Mouse (Mus musculus) forebrain, embryonic 13.5 days (tissue): ENCODE measurements around the gene Trpm3. TPM values are rescaled to one million over a fixed set of nuclear protein-coding genes. Genes with fewer than 3 reads are reported as not detected.

Experiments
- ATAC-seq: fragments of 200-750 bp; cut with Nextera tagmentation; 2 replicates; pipeline ENCODE4 v1.8.0; 2017
- H3K27ac ChIP-seq: fragments of 300-500 bp; sonication (generic); 2 replicates; pipeline ENCODE4 v1.5.1; 2015; ENCODE audit warnings: inconsistent platforms, mild to moderate bottlenecking, moderate library complexity
- H3K27me3 ChIP-seq: fragments of 300-500 bp; sonication (generic); 2 replicates; pipeline ENCODE4 v1.6.1; 2015; ENCODE audit warnings: mild to moderate bottlenecking, inconsistent platforms
- H3K36me3 ChIP-seq: fragments of 300-500 bp; sonication (generic); 2 replicates; pipeline ENCODE4 v1.6.1; 2015; ENCODE audit warnings: mild to moderate bottlenecking, inconsistent platforms; ENCODE audit not compliant: poor library complexity, severe bottlenecking
- H3K4me1 ChIP-seq: fragments of 300-500 bp; sonication (generic); 2 replicates; pipeline ENCODE4 v1.6.1; 2015; ENCODE audit warnings: inconsistent platforms
- H3K4me2 ChIP-seq: fragments of 300-500 bp; sonication (generic); 2 replicates; pipeline ENCODE4 v1.6.1; 2015; ENCODE audit warnings: inconsistent platforms, mild to moderate bottlenecking, moderate library complexity
- H3K4me3 ChIP-seq: fragments of 300-500 bp; sonication (generic); 2 replicates; pipeline ENCODE4 v1.5.1; 2015; ENCODE audit warnings: mild to moderate bottlenecking, inconsistent platforms
- H3K9ac ChIP-seq: fragments of 300-500 bp; sonication (generic); 2 replicates; pipeline ENCODE4 v1.6.1; 2015; ENCODE audit warnings: mild to moderate bottlenecking, inconsistent platforms
- H3K9me3 ChIP-seq: fragments of 300-500 bp; sonication (generic); replicated peaks from 2 replicates; pipeline ENCODE4 v1.6.1; 2016; ENCODE audit warnings: inconsistent platforms
- WGBS: fragments of 180-500 bp; shearing (Covaris S2); methylation state at CpG from one replicate; pipeline ENCODE4 v1.1.7; 2015; 5-methylcytosine and 5-hydroxymethylcytosine counted together
- polyA plus RNA-seq: library from polyadenylated mRNA; unstranded; fragments of >200 nt; fragmentation: Nextera tagmentation; extraction: Ambion mirVana; gene quantifications from 2 replicates; pipeline ENCODE4 v1.2.1, GENCODE M21; 2015

Gene Trpm3
- polyA plus RNA-seq, 1 experiment from 2014 or later, result 11.8 TPM

DNA sequence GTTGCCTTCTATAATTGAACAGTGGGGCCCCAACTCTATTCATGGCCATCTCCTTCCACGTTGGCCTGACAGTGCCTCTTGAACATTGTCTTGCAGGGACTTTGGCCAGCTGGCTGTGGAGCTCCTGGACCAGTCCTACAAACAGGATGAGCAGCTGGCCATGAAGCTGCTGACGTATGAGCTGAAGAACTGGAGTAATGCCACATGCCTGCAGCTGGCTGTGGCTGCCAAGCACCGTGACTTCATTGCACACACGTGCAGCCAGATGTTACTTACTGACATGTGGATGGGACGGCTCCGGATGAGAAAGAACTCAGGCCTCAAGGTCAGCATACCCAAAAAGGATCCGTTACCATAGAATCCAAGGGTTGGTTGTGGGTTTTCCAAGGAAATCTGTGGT is 763.0 kb downstream of the Trpm3 start:
- no peaks in the 10 kb centered on the region for H3K27me3 ChIP-seq
- H3K36me3 ChIP-seq, result no peaks in the 10 kb centered on the region
- H3K9me3 ChIP-seq, result no peaks in the 10 kb centered on the region
- H3K4me3 ChIP-seq, result no peak overlapping the region
- no peak overlapping the region for H3K4me2 ChIP-seq
- whole genome bisulfite sequencing, result 95% methylated on average over 7 of the region's 7 CpGs
- H3K27ac ChIP-seq, result no peak overlapping the region
- H3K4me1 ChIP-seq, result peaks cover 7% of the 10 kb centered on the region
- ATAC-seq, result no peak
- H3K9ac ChIP-seq, result no peak overlapping the region

DNA sequence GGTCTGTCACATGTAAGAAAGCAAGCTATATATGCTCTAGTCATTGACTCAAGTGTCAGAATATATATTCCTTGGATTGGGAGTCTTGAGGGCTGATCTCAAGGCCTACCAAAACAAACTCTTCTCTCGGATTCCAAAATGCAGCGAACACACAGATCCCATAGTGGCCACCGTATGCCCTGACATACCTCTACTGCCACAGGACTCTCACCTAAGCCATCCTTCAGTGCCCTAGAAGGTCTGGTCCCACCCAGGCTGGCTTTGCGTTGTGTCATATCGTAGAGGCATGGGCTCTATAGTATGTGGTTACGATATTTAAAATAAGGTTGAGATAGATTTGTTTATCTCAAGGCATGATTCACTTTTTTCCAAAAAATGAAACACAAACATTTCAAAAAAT is 763.5 kb downstream of the Trpm3 start:
- WGBS, result 95% methylated on average over 6 of the region's 6 CpGs

DNA sequence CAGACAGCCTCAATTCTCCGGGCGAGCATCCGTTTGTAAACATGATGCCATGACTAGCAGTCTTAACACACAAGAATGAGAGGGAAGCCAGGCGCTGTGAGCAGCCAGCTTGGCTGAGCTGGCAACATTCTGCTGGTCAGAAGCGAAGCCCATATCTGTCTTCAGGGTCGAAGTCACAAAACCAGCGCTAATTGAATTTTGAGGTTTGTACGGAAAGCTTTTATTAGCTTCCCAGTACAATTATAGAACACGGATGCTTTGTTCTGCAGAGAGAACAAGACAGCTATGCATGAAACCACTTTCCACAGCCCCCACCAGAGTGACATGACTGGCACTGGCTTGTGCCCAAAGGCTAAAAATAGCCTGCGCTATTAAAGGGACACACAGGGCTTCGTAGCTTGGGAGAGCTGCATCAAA is 766.2 kb downstream of the Trpm3 start:
- Histone ChIP-seq H3K9ac (no peak overlapping the region), H3K4me3 (no peak overlapping the region), H3K36me3 (no peaks in the 10 kb centered on the region), H3K27me3 (no peaks in the 10 kb centered on the region), H3K4me2 (no peak overlapping the region), H3K9me3 (no peaks in the 10 kb centered on the region), H3K4me1 (peaks cover 7% of the 10 kb centered on the region), H3K27ac (peak overlapping the region; percentile 57; the same call in 1 of the 2 replicates)
- WGBS, result 69% methylated on average over 11 of the region's 11 CpGs
- peak; percentile 67; the same call in 1 of the 2 replicates for ATAC-seq

More for the DNA sequence above, 763.5 kb downstream of the Trpm3 start:
- Histone ChIP-seq H3K9me3 (no peaks in the 10 kb centered on the region), H3K27me3 (no peaks in the 10 kb centered on the region), H3K36me3 (no peaks in the 10 kb centered on the region), H3K27ac (no peak overlapping the region), H3K4me2 (no peak overlapping the region), H3K9ac (no peak overlapping the region), H3K4me3 (no peak overlapping the region), H3K4me1 (peaks cover 7% of the 10 kb centered on the region)
- ATAC-seq, result no peak

DNA sequence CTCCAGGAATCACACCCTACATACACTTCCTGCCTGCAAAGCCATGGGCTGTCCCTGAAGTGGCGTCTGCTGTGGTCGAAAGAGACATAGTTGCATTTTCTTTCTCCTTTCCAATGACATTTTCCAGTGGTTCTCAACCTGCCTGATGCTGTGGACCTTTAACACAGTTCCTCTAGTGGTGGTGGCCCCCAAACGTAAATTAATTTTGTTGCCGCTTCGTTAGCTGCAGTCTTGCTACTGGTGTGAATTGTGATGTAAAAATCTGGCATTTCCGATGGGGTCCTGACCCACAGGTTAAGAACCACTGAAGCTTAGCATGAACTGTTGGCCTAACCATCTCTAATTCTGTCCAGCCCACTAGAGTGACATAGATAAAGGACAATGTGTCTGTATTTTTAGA is 771.8 kb downstream of the Trpm3 start:
- no peak overlapping the region for H3K4me2 ChIP-seq
- H3K36me3 ChIP-seq, result no peaks in the 10 kb centered on the region
- no peak overlapping the region for H3K27ac ChIP-seq
- WGBS, result 80% methylated on average over 6 of the region's 6 CpGs
- no peak overlapping the region for H3K4me3 ChIP-seq
- no peaks in the 10 kb centered on the region for H3K27me3 ChIP-seq
- no peak for ATAC-seq
- H3K9me3 ChIP-seq, result no peaks in the 10 kb centered on the region
- no peak overlapping the region for H3K9ac ChIP-seq
- H3K4me1 ChIP-seq, result no peaks in the 10 kb centered on the region

DNA sequence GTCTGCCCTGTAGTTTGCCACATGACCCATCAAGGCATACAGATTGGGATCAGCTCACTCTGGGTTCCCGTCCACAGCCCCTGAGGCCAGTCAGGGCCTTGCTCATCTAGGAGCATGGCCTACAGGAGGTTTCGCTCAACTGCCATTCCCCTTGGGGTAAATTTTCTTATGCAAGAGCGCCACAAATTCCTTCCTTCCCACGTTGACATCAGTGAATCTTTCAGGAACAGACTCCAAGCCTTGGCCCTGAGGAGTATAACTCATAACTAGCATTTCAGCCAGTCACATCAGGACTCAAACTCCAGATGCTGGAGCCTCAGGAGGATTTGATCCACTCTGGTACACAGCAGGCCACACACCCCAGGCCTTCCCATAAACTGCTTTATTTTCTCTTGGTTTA is 774.1 kb downstream of the Trpm3 start:
- no peak for ATAC-seq
- Histone ChIP-seq H3K9me3 (no peaks in the 10 kb centered on the region), H3K36me3 (no peaks in the 10 kb centered on the region), H3K4me1 (peaks cover 11% of the 10 kb centered on the region), H3K27me3 (no peaks in the 10 kb centered on the region), H3K27ac (no peak overlapping the region), H3K4me3 (no peak overlapping the region), H3K9ac (no peak overlapping the region), H3K4me2 (no peak overlapping the region)
- WGBS, result 89% methylated on average over 4 of the region's 4 CpGs

DNA sequence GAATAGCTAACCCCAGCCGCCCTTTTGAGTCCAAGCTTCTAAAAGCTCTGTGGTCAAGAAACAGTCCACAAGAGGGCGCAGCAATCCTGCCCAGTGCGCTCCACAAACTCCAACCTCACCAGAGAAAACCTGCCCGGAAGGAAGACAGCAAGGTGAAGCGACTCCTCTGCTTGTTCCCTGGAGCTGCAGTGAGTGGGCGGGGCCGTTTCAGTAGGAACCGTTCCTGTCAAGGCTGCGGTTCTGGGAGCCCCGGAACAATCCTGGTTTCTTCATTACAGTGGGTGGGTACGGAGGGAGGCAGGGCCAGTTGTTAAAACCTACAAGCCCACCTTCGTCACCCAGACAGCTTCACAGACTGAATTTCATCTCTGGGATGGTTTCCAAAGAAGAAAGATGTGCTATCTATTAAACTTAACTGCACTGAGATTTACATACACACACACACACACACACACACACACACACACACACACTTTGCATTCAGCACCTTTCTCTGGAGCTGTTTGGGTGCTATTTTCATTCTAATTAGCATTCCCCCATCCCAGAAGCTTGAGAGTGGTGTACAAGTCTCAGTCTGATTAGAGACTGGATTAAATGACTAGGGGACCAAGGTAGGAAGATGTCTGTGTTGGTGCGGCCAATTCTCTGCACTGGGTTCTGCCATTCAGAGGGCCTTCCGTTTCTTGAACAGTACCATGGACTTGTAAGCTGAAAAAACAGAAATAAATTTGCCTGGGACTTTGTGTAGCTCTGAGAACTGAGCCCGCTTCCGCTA is 777.2 kb downstream of the Trpm3 start:
- H3K27me3 ChIP-seq, result no peaks in the 10 kb centered on the region
- peak overlapping the region; percentile 36 for H3K9ac ChIP-seq
- H3K4me2 ChIP-seq, result peak overlapping the region; percentile 65
- no peaks in the 10 kb centered on the region for H3K36me3 ChIP-seq
- ATAC-seq, result peak; percentile 83
- peaks cover 11% of the 10 kb centered on the region for H3K4me1 ChIP-seq
- H3K4me3 ChIP-seq, result peak overlapping the region; percentile 27
- H3K9me3 ChIP-seq, result no peaks in the 10 kb centered on the region
- peak overlapping the region; percentile 40; the same call in 1 of the 2 replicates for H3K27ac ChIP-seq
- 20% methylated on average over 16 of the region's 16 CpGs for WGBS

DNA sequence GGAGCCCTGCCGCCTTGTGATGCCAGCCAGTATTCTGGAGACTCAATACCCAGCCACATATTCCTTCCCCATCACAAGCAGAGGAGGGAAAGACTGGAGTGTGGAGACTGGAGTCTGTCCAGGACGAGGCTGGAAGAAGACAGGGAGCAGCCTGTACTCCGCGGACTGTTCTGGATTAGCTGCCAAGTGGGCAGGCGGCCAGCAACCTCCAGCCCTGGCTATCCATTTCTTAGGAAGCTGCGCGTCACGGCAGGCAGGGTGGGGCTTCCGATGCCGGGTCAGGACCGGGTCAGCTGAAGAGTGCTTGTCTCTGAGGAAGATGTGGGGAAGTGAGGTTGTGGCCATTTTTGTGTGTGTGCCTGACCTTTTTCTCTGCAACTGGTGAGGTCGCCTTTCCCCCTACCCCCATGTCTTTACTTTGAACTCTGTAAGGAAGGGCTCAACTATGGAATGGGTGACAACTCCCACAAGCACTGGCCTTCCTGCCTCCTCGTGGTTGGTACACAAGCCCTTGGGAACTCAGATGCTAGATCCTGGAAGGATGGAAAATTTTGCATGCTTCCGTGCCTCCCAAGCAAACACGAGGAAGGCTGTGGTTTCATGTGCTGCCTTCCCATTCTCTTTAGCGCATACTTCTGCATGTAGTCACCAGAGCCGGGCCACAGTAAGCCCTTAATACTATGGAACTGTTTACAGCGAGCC is 777.9 kb downstream of the Trpm3 start:
- peak overlapping the region; percentile 65 for H3K4me2 ChIP-seq
- 46% methylated on average over 18 of the region's 18 CpGs for WGBS
- H3K36me3 ChIP-seq, result no peaks in the 10 kb centered on the region
- H3K27me3 ChIP-seq, result no peaks in the 10 kb centered on the region
- H3K9ac ChIP-seq, result peak overlapping the region; percentile 22; the same call in 1 of the 2 replicates
- H3K4me3 ChIP-seq, result no peak overlapping the region
- H3K27ac ChIP-seq, result peak overlapping the region; percentile 40; the same call in 1 of the 2 replicates
- no peaks in the 10 kb centered on the region for H3K9me3 ChIP-seq
- H3K4me1 ChIP-seq, result peaks cover 11% of the 10 kb centered on the region
- ATAC-seq, result peak; percentile 89

DNA sequence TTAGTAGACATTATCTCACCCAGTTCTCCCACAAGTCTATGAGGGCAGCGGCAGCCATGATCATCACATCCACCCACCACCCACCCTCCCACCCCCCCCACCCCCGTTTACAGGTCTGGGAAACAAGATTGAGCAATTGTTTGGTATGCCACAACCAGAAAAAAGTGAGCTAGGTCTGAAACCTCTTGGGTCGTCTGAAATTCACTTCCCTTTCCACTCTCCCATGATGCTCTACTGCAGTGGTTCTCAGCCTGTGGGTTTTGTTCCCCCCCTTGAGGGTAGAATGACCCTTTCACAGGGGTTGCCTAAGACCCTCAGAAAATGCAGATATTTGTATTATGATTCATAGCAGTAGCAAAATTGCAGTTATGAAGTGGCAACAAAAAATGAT is 778.5 kb downstream of the Trpm3 start:
- Histone ChIP-seq H3K9me3 (no peaks in the 10 kb centered on the region), H3K4me3 (no peak overlapping the region), H3K36me3 (no peaks in the 10 kb centered on the region), H3K9ac (no peak overlapping the region), H3K27me3 (no peaks in the 10 kb centered on the region), H3K27ac (no peak overlapping the region), H3K4me1 (peaks cover 11% of the 10 kb centered on the region), H3K4me2 (no peak overlapping the region)
- no peak for ATAC-seq
- WGBS, result 87% methylated on average over 3 of the region's 3 CpGs

DNA sequence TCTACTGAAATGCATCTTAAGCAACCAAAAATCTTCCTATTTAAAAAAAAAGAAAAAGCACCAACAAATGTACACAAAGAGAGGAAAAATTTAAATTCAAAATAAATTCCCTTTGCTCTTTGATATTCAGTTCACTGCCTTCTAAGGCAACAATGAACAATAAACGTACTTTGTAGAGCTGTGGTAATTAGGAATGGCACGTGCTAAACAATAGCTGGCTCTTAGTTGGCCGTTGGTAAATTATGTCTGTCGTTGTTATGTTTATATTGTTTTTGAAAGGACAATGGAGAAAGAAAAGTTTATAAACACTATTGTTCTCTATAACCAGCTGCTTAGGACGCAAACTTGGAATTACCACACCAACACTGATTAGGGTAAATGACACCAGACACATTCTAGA is 782.1 kb downstream of the Trpm3 start:
- ATAC-seq, result no peak
- Histone ChIP-seq H3K27me3 (no peaks in the 10 kb centered on the region), H3K9me3 (no peaks in the 10 kb centered on the region), H3K27ac (no peak overlapping the region), H3K4me3 (no peak overlapping the region), H3K4me2 (no peak overlapping the region), H3K9ac (no peak overlapping the region), H3K36me3 (no peaks in the 10 kb centered on the region), H3K4me1 (peaks cover 10% of the 10 kb centered on the region)
- 47% methylated on average over 5 of the region's 5 CpGs for WGBS

DNA sequence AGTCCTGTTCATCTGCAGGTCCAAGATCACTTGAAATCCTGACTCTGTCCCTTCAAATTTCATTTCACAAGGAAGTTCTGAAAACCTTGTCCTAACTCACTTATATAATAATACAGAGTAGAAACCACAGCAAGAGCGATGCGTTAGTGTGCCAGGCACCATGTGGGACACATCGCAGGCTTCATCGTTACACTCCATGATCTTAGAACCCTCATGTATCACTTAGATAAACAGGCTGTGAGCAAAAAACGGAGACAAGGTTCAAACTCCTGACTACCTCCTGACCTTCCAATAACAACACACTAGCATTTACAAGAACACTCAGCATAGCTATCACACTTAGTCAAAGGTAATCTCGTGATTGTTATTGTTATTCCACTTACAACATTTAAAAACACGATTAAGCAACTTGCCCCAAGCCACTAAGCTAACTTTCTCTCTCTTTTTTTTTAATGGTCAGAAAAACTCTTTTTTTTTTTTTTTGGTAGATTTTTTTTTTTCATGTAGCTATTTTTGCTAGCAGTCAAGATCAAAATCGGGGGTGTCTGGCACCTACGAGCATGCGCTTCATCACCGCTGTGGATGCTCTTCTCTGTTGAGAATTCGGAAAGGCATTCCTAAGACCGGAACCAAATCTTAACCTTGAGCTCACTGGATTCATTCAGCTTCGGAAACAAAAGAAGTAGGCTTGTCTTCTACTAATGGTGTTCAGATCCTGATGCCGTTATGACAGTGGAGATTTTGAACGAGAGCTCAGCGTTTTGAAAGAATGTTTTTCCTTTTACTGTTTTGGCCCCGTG is 784.2 kb downstream of the Trpm3 start:
- WGBS, result 93% methylated on average over 18 of the region's 18 CpGs
- Histone ChIP-seq H3K27me3 (no peaks in the 10 kb centered on the region), H3K9ac (no peak overlapping the region), H3K4me3 (no peak overlapping the region), H3K4me1 (no peaks in the 10 kb centered on the region), H3K27ac (no peak overlapping the region), H3K4me2 (no peak overlapping the region), H3K36me3 (no peaks in the 10 kb centered on the region), H3K9me3 (no peaks in the 10 kb centered on the region)
- no peak for ATAC-seq

DNA sequence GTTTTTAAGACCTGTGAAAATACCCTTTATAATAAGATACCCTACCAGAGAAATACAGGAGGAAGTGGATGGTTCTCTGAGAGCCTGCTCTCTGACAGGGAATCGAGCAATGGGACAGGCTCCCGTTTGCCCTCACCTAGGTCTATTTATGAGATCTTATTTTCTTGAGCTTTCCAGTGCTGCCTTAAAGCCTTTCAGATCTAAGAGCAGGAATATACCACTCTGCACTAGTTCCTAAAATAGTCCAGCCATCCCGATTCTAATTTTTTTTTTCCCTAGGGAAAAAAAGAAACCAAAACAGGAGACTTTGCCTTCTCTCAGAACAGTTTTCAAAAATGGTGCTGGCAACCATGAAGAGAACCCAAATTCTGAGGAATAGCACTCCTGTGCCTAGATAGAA is 786.4 kb downstream of the Trpm3 start:
- no peak for ATAC-seq
- Histone ChIP-seq H3K4me1 (no peaks in the 10 kb centered on the region), H3K36me3 (no peaks in the 10 kb centered on the region), H3K4me2 (no peak overlapping the region), H3K27me3 (no peaks in the 10 kb centered on the region), H3K4me3 (no peak overlapping the region), H3K9ac (no peak overlapping the region), H3K27ac (no peak overlapping the region), H3K9me3 (no peaks in the 10 kb centered on the region)
- WGBS, result 94% methylated on average over 3 of the region's 3 CpGs

DNA sequence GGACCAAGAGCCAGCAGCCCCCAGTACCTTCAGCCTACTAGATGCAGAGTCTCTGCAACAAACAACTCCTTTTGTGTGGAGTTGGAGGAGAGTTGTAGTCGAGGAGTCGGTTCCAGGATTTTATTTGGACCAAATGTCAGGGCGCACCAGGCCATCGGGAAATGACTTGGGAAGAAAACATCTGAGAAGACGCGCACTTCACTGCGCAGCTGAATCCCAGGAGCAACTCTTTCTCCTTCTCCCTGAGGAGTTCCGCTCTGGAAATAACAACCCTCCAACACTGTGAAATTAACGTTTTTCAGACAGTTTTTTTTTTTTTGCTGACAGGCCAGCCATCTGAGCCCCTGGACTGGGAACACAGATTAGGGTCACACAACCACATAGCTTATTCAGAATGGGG is 787.9 kb downstream of the Trpm3 start:
- H3K36me3 ChIP-seq, result no peaks in the 10 kb centered on the region
- no peak overlapping the region for H3K4me2 ChIP-seq
- no peak for ATAC-seq
- 87% methylated on average over 9 of the region's 9 CpGs for WGBS
- no peaks in the 10 kb centered on the region for H3K4me1 ChIP-seq
- no peaks in the 10 kb centered on the region for H3K9me3 ChIP-seq
- no peak overlapping the region for H3K4me3 ChIP-seq
- H3K27ac ChIP-seq, result no peak overlapping the region
- H3K9ac ChIP-seq, result no peak overlapping the region
- no peaks in the 10 kb centered on the region for H3K27me3 ChIP-seq
